Mouse (Mus musculus) thymus, postnatal 0 days (tissue): Measurements from ENCODE around the gene Commd7. TPM values are rescaled to one million over a fixed set of nuclear protein-coding genes. Genes with fewer than 3 reads are reported as not detected.

Experiments used
- DNase-seq: peaks from one replicate; pipeline ENCODE4 v3.0.0-alpha.2; 2015; ENCODE audit warnings: low spot score
- polyA plus RNA-seq: library from polyadenylated mRNA; unstranded; fragments of >200 nt; fragmentation: Nextera tagmentation; extraction: Ambion mirVana; gene quantifications from 2 replicates; pipeline ENCODE4 v1.2.1, GENCODE M21; 2015

Gene Commd7
- polyA plus RNA-seq, 1 experiment from 2014 or later = 89.0 TPM

DNA sequence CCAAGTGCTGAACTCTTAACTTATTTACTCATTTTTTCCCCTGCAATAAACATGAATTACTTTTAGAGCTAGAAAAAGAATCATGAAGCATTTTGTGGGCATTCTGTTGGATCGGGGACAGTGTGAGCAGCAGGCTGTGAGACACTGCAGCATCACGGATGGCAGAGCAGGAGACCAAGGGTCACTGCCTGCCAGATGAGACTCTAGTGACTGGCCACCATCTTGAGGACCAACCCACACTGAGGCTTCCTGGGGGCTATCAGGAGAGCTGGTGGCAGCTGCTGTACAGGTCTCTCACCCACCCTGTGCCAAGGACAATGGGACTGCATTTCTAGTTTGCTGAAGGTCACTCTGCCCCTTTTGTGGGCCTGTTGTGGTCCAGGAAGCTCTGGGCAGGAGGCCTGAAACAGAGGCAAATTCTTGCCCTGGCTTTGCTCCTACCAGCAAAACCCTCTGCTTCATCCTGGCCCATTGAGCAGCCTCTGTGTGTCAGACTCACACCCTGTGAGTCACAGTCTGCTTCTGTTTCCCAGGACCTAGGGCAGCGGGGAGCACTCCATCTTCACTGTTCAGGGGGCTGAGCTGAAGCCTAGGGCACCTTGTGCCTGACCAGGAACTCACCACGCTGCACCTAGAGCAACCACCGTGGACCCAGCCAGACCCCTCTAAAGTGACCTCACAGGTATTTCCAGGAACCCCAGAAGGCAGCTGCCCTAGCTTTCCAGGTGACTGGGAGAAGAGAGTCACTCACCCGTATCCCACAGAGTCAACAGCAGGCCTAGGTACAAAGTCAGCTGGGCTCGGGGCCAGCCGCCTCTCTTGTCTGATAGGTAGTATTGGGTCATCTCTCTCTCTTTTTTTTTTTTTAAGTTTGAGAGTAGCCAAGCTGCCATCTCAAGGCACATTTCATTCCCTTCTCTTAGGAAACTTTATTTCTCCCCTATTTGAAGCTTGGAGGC lies 40.2 kb downstream of the Commd7 start:
- DNase-seq = no peak

DNA sequence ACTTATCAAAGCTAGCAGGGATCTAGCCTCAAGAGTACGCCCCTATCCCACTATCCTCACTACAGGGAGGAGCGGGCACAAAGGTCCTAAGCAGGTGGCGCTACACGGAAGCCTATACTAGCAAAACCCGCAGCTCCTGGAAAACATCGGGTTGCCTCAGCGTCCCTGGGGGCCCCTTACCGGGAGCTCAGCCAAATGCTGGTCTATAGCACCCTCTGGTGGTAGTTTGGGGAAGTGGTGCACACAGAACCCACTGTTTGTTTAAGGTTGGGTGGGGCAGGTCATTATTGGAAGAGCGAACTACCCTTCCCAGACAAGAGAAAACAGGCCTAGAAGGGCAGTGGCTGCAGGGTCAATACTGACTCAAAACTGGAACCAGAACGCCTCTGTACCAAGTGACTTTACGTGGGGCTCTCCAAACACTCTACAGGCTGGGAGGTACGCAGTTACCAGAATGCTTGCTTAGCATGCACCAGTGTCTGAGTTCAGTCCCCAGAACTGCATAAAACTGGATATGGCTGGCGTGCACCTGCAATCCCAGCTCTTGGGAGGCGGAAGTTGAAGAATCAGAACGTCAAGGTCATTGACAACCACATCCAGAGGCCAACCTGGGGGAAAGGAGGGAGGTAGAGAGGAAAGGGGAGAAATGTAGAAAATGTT lies 45.9 kb downstream of the Commd7 start:
- peak; percentile 88 for DNase-seq

DNA sequence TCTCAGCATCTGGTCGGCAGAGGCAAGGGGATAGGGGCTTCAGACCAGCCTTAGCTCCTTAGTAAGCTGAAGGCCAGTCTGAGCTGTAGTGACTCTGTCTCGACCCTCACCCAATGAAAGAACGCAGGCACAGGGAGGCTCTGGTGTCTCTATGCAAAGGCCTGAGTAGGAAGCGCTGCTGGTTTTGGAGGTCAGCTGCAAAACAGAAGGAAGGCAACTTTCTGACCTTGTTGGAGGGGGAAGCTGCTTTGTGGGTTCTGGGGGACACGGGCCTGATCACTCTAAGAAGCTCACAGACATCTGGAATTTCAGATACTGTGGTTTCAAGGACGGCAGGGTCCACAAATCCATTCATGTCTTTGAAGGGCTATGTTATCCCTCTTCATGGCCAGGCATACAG lies 46.6 kb downstream of the Commd7 start:
- no peak for DNase-seq

DNA sequence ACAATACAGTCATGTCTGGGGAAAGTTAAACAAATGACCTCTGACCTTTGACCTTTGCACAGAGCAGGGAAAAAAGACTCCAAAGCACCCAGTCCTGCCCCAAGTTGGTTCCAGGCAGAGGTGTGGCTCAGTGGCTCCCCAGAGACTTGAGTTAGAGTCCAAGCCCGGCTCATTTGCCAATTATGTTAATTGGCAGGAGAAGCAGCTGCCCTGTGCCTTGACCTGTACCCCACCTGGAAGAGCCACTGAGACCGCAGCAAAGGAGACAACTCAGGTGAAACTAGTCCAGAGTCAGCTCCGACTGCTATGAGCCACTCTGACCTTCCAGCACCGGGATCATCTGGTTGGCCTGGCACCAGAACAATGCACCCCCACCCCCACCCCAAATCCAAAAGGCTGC lies 48.2 kb downstream of the Commd7 start:
- peak; percentile 7 for DNase-seq

DNA sequence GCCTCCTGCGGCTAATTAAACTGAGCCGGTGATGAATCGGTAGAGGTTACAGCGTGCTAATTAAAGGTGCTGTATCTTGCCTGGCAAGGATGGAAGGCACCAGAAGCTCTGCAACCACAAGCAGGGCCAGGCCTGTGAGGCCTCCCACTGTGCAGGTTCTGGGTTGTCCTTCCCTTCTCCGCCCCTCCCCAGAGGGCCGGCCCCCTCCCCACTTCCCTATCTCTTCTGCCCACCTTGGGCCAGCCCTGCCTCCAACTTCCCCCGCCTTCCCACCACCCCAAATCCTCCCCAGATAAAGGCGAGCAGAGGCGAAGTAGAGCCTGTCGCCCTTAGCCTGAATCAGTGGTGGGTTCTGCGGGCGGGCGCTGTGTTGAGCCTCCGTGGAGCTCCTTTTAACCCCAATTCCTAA lies 48.9 kb downstream of the Commd7 start:
- peak; percentile 4 for DNase-seq

DNA sequence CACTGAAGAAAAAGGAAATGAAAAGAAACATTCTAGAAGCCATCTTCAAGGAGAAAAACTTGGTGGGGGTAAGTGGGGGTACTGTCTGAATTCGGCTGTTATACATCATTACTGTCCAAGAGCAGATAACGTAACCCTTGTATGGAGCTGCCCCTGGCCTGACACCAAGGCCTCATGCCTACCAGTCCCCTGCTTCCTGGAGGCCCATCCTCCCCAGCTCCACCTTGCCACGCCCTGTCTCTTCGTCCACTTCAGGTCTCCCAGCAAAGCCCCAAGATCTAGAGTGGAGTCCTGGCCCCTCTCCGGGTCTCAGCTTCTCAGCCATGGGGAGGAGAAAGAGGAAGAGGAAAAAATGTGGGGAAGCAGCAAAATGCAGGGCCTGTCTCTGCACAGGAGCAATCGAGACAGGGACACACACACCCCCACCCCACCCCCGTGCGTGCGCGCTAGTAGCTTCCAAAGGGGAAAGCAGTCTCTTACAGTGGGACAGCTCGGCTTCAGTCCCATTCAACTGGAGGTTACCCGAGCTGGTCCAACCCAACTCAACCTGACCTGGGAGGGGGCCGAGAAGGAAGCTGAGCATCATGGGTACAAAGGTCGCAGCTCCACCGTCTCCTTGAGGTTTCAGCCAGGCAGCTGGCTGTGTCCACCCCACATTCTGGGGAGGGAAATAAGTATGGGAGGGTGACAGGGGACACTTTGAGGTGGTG lies 49.5 kb downstream of the Commd7 start:
- DNase-seq = no peak

DNA sequence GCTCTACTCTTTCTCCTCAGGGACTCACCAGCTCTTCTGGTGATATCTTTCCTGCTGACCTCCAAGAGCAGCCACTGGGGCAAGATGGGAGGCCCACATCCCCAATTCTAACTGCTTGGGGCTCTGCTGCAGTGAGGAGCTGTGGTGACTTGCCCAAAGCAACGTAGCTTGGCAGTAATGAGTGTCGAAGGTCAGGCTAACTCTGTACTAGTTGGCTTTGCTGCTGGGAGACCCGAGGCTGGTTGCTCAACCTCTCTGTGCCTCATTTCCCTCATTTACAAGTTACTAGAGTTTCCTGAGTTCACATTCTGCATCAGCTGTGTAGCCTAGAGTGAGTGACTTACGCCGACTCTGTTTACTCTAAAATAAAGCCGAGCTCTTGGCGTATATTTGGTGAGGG lies 51.2 kb downstream of the Commd7 start:
- no peak for DNase-seq

DNA sequence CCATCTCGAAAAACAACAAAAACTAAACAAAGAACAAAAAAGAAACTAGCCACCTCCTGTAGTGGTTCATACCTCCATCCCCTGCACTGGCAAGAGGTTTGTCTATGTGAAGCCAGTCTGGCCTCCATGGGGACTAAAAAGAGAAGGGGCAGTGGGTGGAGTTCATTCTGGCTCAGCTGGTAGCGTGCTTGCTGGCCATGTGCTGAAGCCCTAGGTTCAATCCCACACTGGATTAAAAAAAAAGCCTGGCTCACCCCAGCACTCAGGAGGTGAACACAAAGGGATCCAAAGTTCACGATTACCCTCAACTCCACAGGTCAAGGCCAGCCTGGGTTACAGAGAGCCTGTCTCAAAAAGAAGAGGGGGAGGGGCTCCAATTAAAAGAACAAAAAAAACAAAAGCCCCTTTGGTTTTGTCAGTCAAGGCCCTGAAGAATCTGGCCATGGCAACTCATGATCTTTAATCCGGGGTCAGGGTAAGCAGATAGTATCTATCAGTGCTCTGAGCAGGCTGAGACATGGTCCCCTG lies 52.1 kb downstream of the Commd7 start:
- no peak for DNase-seq

DNA sequence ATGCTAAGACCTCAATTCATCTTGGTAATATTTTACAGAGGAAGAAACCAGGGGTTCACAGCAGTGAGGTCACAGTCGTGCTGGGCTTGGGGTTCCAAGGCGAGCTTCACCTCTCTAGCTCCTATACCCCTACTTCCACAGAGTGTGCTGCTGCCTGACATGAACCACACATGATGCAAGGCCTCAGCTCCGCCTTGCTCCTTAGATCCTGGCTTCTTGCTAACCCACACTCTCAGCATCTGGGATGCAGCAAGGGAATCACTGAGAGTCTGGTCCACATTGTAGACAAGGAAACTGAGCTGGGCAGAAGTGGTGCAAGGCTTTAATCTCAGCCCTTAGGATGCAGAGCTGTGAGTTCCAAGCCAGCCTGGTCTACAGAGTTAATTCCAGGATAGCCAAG lies 52.5 kb downstream of the Commd7 start:
- no peak for DNase-seq

DNA sequence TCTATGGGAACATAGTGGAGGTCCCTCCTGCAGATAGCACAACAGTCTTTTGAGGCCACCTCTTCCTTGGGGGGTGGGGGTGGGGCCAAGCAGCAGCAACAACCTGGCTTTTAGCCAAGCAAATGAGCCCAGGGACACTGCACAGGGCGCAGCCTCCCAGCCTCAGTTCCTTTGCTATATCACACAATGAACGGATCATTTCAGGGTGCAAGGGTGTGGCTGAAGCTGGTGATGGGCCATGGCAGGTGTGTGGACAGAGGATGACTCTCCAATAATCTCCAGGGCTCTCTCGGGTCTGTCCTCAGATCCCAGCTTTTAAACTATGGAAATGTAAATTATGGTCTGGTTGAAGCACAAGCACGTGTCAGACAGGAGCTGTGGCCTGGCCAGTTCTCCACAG lies 55.5 kb downstream of the Commd7 start:
- DNase-seq = no peak

DNA sequence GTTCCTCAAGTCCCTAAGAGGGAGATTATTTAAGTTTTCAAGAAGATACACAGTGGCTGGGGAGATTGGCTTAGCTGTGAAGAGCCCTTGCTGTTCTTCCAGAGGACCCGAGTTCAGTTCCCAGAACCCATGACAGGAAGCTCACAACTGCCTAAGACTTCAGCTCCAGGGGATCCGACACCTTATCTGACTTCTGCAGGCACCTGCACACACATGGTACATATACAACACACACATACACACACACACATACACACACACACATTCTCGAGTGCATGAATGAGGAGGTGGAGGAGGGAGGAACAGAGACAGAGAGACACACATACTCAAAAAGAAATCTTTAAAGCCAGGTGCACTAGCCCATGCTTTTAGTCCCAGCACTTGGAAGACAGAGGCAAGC lies 56.4 kb downstream of the Commd7 start:
- DNase-seq = no peak

DNA sequence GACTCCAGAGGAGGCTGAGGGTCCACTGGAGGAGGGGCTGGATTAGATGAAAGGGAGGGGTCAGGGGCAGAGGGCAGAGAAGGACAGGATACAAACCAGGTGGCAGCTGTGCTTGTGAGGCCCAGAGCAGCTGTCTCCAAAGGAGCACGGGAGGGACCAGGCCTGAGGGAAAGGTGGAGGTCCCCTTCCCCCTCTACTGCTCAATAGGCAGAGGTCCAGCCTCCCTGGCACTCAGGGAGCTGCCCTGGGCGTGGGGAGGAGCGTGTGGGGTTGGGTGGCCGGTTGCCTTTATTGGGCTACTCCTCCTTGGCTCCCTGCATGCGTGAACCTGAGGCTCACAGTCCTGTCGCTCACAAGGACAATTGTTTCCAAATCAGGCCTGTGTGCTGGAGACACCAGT lies 57.0 kb downstream of the Commd7 start:
- no peak for DNase-seq

DNA sequence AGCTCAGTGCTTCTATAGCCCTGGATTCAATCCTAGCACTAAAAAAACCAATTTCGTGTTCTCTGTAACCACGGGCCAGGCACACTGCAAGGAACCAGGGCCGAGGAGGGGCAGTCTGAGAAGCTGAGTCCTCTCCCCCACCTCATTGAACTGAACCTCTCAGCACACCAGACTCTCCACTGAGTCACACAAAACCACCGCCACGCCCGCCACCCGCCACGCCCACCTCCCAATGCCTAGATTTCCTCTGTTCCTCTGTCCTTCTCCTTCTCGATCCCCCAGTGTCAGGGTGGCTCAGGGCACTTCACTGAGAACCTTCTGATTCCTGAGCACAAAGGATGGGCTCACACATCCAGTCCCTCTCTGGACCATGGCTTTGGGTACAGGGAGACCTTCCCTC lies 59.5 kb downstream of the Commd7 start:
- no peak for DNase-seq

DNA sequence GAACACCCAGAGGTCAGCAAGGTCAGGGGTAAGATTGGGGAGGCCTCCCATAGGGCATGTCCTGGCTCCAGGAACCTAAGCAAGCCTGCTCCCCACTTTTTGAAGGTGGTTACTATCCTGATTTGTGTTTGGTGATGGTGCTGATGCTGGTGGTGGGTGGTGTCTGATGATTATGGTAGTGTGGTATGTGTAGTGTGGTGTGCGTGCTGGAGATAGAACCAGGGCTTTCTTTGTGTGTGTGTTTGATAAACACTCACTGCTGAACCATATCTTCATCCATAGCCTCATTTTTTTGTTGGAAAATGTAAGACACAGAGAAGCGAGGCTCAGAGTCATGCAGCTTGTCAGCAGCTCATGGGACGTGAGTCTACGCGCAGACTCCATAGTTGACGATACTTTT lies 64.0 kb downstream of the Commd7 start:
- no peak for DNase-seq

DNA sequence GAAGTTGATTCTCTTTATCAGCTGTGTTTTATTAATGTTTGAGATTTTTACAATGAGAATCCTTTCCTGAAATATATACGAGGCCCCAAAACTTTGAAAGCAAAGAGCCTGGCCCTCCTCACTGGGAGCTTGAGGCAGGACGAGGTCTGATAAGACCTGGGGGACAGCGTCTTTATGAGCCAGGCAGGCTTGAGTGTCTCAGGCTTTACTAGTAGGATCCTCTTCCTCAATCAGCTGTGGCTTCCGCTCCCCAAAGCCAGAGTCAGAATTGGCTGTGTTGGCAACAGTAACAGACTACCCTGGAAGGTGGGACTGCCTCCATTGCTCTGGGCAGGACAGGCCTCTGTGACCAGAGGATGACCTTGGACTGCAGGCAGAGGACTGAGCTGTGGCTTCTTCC lies 64.6 kb downstream of the Commd7 start:
- no peak for DNase-seq

Other genes starting within 250 kb of the Commd7 start
- gene 4930404H24Rik, start 140.0 kb downstream of the Commd7 start, polyA plus RNA-seq = not detected in 2 replicates
- gene Nol4l, start 102.8 kb downstream of the Commd7 start, polyA plus RNA-seq = 1.9 and 2.0 TPM in 2 replicates
- 17.9 and 19.3 TPM in 2 replicates for gene Dnmt3b, start 16.7 kb upstream of the Commd7 start, polyA plus RNA-seq
- gene Dnmt3c, start 63.9 kb upstream of the Commd7 start, polyA plus RNA-seq = not detected in 2 replicates
- 281 and 293 TPM in 2 replicates for gene Mapre1, start 108.5 kb upstream of the Commd7 start, polyA plus RNA-seq
- gene Efcab8, start 147.2 kb upstream of the Commd7 start, polyA plus RNA-seq = 0.57 and 0.85 TPM in 2 replicates
- gene Sun5, start 238.3 kb upstream of the Commd7 start, polyA plus RNA-seq = not detected in 2 replicates
- gene Bpifb2, start 242.3 kb upstream of the Commd7 start, polyA plus RNA-seq = 0.22 and 0.33 TPM in 2 replicates